Mouse (Mus musculus): ENCODE results near the gene Uhrf1. TPM values are rescaled to one million over a fixed set of nuclear protein-coding genes. Genes with fewer than 3 reads are reported as not detected.

Gene Uhrf1
- total and polyA plus RNA-seq, 3 experiments: 115 to 201 (median 133) TPM

DNA sequence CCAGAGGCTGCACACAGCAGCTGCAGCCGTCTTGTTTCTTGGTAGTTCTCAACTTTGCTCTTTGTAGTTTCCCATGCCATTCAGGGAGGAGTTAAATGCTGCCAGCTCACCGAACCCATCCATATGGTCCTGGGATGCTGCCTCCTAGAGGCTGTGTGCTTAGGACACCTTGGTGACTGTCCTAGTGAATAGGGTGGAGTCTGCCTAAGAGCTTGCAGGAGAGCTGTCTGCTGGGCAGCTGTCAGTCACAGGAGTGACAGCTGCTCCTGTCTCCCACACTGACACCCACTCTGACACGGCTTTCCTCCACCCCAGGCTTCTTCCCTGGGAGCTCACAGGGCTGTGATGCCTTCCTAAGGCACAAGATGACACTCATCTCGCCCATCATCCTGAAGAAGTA lies 69.0 kb downstream of the Uhrf1 start:
- no peak for TF ChIP-seq ZC3H11A (IDR thresholded peaks at IDR 0.05; ENCODE audit: low read depth, low read length)
- TF ChIP-seq CTCF (IDR thresholded peaks at IDR 0.05 in 2 of 3, conservative IDR thresholded peaks at IDR 0.05 in 1 of 3; ENCODE audit: control insufficient read depth in 1 of 3, insufficient read depth in 1 of 3, low read depth in 2 of 3, low read length in 3 of 3, poor library complexity in 1 of 3, severe bottlenecking in 1 of 3): peak in 1 of 3 experiments; percentile 10; a peak in 1 of 6 replicates
- H3K36me3 ChIP-seq (ENCODE audit: control insufficient read depth in 1 of 2, insufficient read depth in 2 of 2, low read length in 2 of 2): no peaks in the 10 kb centered on the region

More for the DNA sequence above, 69.0 kb downstream of the Uhrf1 start:
- no peaks in the 10 kb centered on the region for H3K27me3 ChIP-seq (ENCODE audit: control insufficient read depth in 1 of 2, insufficient read depth in 2 of 2, low read length in 2 of 2)
- no peaks in the 10 kb centered on the region for H3K79me2 ChIP-seq (ENCODE audit: control insufficient read depth, insufficient read depth, low read length, poor library complexity)
- no peak overlapping the region for H3K9ac ChIP-seq (ENCODE audit: control insufficient read depth, low read depth, low read length, poor library complexity, severe bottlenecking)
- no peak for DNase-seq (ENCODE audit: low read depth, low spot score)
- no peak overlapping the region for H3K27ac ChIP-seq (ENCODE audit: control insufficient read depth, low read depth, low read length)
- no peak overlapping the region for H3K4me3 ChIP-seq (ENCODE audit: control insufficient read depth in 1 of 2, insufficient read depth in 1 of 2, low read depth in 2 of 2, low read length in 2 of 2)
- H3K9me3 ChIP-seq (replicated peaks; ENCODE audit: insufficient read depth, low read length): no peaks in the 10 kb centered on the region
- H3K4me1 ChIP-seq (ENCODE audit: control insufficient read depth in 1 of 2, insufficient read depth in 2 of 2, low read length in 2 of 2): no peaks in the 10 kb centered on the region

Other genes with a start within 250 kb of the Uhrf1 start
- gene Ubxn6, start 228.3 kb upstream of the Uhrf1 start, total RNA-seq (2012; rRNA removed): 24.8 and 28.2 TPM in 2 replicates
- gene Ubxn6, start 228.3 kb upstream of the Uhrf1 start, polyA plus RNA-seq (2012; ENCODE audit: insufficient read depth in 1 of 2, insufficient read length in 2 of 2, low read depth in 1 of 2, low replicate concordance in 2 of 2, missing spikeins in 1 of 2): 10 to 100 TPM in 1 of 2 experiments, not detected in 1; 42.2 TPM
- gene Hdgfl2, start 223.7 kb upstream of the Uhrf1 start, total RNA-seq (2012; rRNA removed): 64.2 and 71.9 TPM in 2 replicates
- 100 to 1,000 TPM in 1 of 2 experiments, not detected in 1; 132 TPM for gene Hdgfl2, start 223.7 kb upstream of the Uhrf1 start, polyA plus RNA-seq (2012; ENCODE audit: insufficient read depth in 1 of 2, insufficient read length in 2 of 2, low read depth in 1 of 2, low replicate concordance in 2 of 2, missing spikeins in 1 of 2)
- gene Plin4, start 193.5 kb upstream of the Uhrf1 start, total RNA-seq (2012; rRNA removed): 0.08 and 0.10 TPM in 2 replicates
- under 1 TPM in 1 of 2 experiments, not detected in 1; 0.07 TPM for gene Plin4, start 193.5 kb upstream of the Uhrf1 start, polyA plus RNA-seq (2012; ENCODE audit: insufficient read depth in 1 of 2, insufficient read length in 2 of 2, low read depth in 1 of 2, low replicate concordance in 2 of 2, missing spikeins in 1 of 2)
- not detected in 2 replicates for gene Plin5, start 185.7 kb upstream of the Uhrf1 start, total RNA-seq (2012; rRNA removed)
- not detected for gene Plin5, start 185.7 kb upstream of the Uhrf1 start, polyA plus RNA-seq (2012; ENCODE audit: insufficient read depth in 1 of 2, insufficient read length in 2 of 2, low read depth in 1 of 2, low replicate concordance in 2 of 2, missing spikeins in 1 of 2)
- not detected in 2 replicates for gene Lrg1, start 181.3 kb upstream of the Uhrf1 start, total RNA-seq (2012; rRNA removed)
- gene Lrg1, start 181.3 kb upstream of the Uhrf1 start, polyA plus RNA-seq (2012; ENCODE audit: insufficient read depth in 1 of 2, insufficient read length in 2 of 2, low read depth in 1 of 2, low replicate concordance in 2 of 2, missing spikeins in 1 of 2): not detected
- gene Sema6b, start 163.0 kb upstream of the Uhrf1 start, total RNA-seq (2012; rRNA removed): 7.0 and 7.7 TPM in 2 replicates
- gene Sema6b, start 163.0 kb upstream of the Uhrf1 start, polyA plus RNA-seq (2012; ENCODE audit: insufficient read depth in 1 of 2, insufficient read length in 2 of 2, low read depth in 1 of 2, low replicate concordance in 2 of 2, missing spikeins in 1 of 2): 10 to 100 TPM in 1 of 2 experiments, not detected in 1; 16.8 TPM
- 3.4 and 4.0 TPM in 2 replicates for gene Tnfaip8l1, start 140.8 kb upstream of the Uhrf1 start, total RNA-seq (2012; rRNA removed)
- 1 to 10 TPM in 1 of 2 experiments, not detected in 1; 5.5 TPM for gene Tnfaip8l1, start 140.8 kb upstream of the Uhrf1 start, polyA plus RNA-seq (2012; ENCODE audit: insufficient read depth in 1 of 2, insufficient read length in 2 of 2, low read depth in 1 of 2, low replicate concordance in 2 of 2, missing spikeins in 1 of 2)
- gene Mydgf, start 119.4 kb upstream of the Uhrf1 start, total RNA-seq (2012; rRNA removed): 112 and 137 TPM in 2 replicates
- gene Mydgf, start 119.4 kb upstream of the Uhrf1 start, polyA plus RNA-seq (2012; ENCODE audit: insufficient read depth in 1 of 2, insufficient read length in 2 of 2, low read depth in 1 of 2, low replicate concordance in 2 of 2, missing spikeins in 1 of 2): 100 to 1,000 TPM in 1 of 2 experiments, not detected in 1; 117 TPM
- 34.3 and 36.3 TPM in 2 replicates for gene Dpp9, start 84.4 kb upstream of the Uhrf1 start, total RNA-seq (2012; rRNA removed)
- 10 to 100 TPM in 1 of 2 experiments, not detected in 1; 67.2 TPM for gene Dpp9, start 84.4 kb upstream of the Uhrf1 start, polyA plus RNA-seq (2012; ENCODE audit: insufficient read depth in 1 of 2, insufficient read length in 2 of 2, low read depth in 1 of 2, low replicate concordance in 2 of 2, missing spikeins in 1 of 2)
- gene Fem1a, start 46.5 kb upstream of the Uhrf1 start, total RNA-seq (2012; rRNA removed): 16.2 and 21.5 TPM in 2 replicates
- 10 to 100 TPM in 1 of 2 experiments, not detected in 1; 17.1 TPM for gene Fem1a, start 46.5 kb upstream of the Uhrf1 start, polyA plus RNA-seq (2012; ENCODE audit: insufficient read depth in 1 of 2, insufficient read length in 2 of 2, low read depth in 1 of 2, low replicate concordance in 2 of 2, missing spikeins in 1 of 2)
- 3.5 and 4.6 TPM in 2 replicates for gene Ticam1, start 26.5 kb upstream of the Uhrf1 start, total RNA-seq (2012; rRNA removed)
- 1 to 10 TPM in 1 of 2 experiments, not detected in 1; 8.7 TPM for gene Ticam1, start 26.5 kb upstream of the Uhrf1 start, polyA plus RNA-seq (2012; ENCODE audit: insufficient read depth in 1 of 2, insufficient read length in 2 of 2, low read depth in 1 of 2, low replicate concordance in 2 of 2, missing spikeins in 1 of 2)
- 6.6 and 7.6 TPM in 2 replicates for gene Plin3, start 10.4 kb upstream of the Uhrf1 start, total RNA-seq (2012; rRNA removed)
- gene Plin3, start 10.4 kb upstream of the Uhrf1 start, polyA plus RNA-seq (2012; ENCODE audit: insufficient read depth in 1 of 2, insufficient read length in 2 of 2, low read depth in 1 of 2, low replicate concordance in 2 of 2, missing spikeins in 1 of 2): 10 to 100 TPM in 1 of 2 experiments, not detected in 1; 13.1 TPM
- not detected in 2 replicates for gene Arrdc5, start 3.0 kb upstream of the Uhrf1 start, total RNA-seq (2012; rRNA removed)
- gene Arrdc5, start 3.0 kb upstream of the Uhrf1 start, polyA plus RNA-seq (2012; ENCODE audit: insufficient read depth in 1 of 2, insufficient read length in 2 of 2, low read depth in 1 of 2, low replicate concordance in 2 of 2, missing spikeins in 1 of 2): not detected
- gene Kdm4b, start 22.7 kb downstream of the Uhrf1 start, total RNA-seq (2012; rRNA removed): 9.1 and 12.5 TPM in 2 replicates
- 10 to 100 TPM in 1 of 2 experiments, not detected in 1; 27.5 TPM for gene Kdm4b, start 22.7 kb downstream of the Uhrf1 start, polyA plus RNA-seq (2012; ENCODE audit: insufficient read depth in 1 of 2, insufficient read length in 2 of 2, low read depth in 1 of 2, low replicate concordance in 2 of 2, missing spikeins in 1 of 2)
- gene Ptprs, start 173.2 kb downstream of the Uhrf1 start, total RNA-seq (2012; rRNA removed): 37.2 and 51.6 TPM in 2 replicates
- 100 to 1,000 TPM in 1 of 2 experiments, 10 to 100 TPM in 1; 80.9 to 324 TPM for gene Ptprs, start 173.2 kb downstream of the Uhrf1 start, polyA plus RNA-seq (2012; ENCODE audit: insufficient read depth in 1 of 2, insufficient read length in 2 of 2, low read depth in 1 of 2, low replicate concordance in 2 of 2, missing spikeins in 1 of 2)
- gene Znrf4, start 209.1 kb downstream of the Uhrf1 start, total RNA-seq (2012; rRNA removed): not detected in 2 replicates
- gene Znrf4, start 209.1 kb downstream of the Uhrf1 start, polyA plus RNA-seq (2012; ENCODE audit: insufficient read depth in 1 of 2, insufficient read length in 2 of 2, low read depth in 1 of 2, low replicate concordance in 2 of 2, missing spikeins in 1 of 2): not detected